Comparison of ENCODE assay signal across 24 mouse cellular contexts in the genomic region with DNA sequence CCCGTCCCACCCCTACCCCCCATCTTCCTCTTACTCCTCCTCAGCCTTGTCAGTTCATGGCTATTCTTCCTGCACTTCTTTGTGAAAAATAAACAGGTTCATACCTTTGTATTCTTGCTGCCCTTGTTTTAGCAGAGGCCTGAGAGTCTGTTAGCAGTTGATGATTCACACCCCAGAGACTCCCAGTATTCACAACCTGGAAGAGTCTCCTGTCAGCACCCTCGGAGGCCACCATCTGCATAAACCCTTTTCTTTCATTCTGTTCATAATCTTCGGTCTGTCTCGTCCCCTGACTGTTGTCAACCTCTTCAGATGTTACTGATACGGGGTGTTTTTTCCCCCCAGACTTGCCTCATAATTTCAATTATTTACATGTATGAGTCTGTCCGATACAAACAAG.
A peak's percentile ranks its signal among the peaks of the same experiment; 100 is the strongest.
DNase-seq lines count a peak whose midpoint lies in the region; ATAC-seq lines count a peak whose summit lies in the region.
"Had no signal": no experiment of that assay in that cellular context is flagged by ENCODE, and none has a peak within 500 bp of the region (broad histone marks: within the 10 kb centered on the region; RNA-seq: fewer than 3 reads in every experiment).

No protein-coding gene starts in this region.

- 73% methylated on average over 6 of the region's 6 CpGs for WGBS in heart, embryonic 13.5 days
- WGBS in heart, embryonic 12.5 days, result 69% methylated on average over 6 of the region's 6 CpGs
- 84% methylated on average over 6 of the region's 6 CpGs for WGBS in limb, embryonic 13.5 days
- WGBS in limb, embryonic 10.5 days, result 88% methylated on average over 6 of the region's 6 CpGs

- ATAC-seq in heart, embryonic 13.5 days (ENCODE audit: extremely low read depth, insufficient number of reproducible peaks, low FRiP score, low TSS enrichment), result no peak
- no peak for ATAC-seq in heart, embryonic 12.5 days (ENCODE audit: insufficient number of reproducible peaks, low FRiP score)
- no peak for ATAC-seq in limb, embryonic 13.5 days (ENCODE audit: low FRiP score, low read depth)
- ATAC-seq: forebrain, embryonic 13.5 days; inflammation-experienced regulatory T-cells, adult 6 months had no signal

- H3K36me3 ChIP-seq in heart, embryonic 13.5 days, result no peaks in the 10 kb centered on the region
- H3K36me3 ChIP-seq in heart, embryonic 12.5 days, result no peaks in the 10 kb centered on the region
- no peaks in the 10 kb centered on the region for H3K36me3 ChIP-seq in limb, embryonic 13.5 days
- H3K36me3 ChIP-seq in limb, embryonic 10.5 days, result no peaks in the 10 kb centered on the region
- H3K36me3 ChIP-seq: hindbrain, embryonic 13.5 days; liver, embryonic 15.5 days; midbrain, embryonic 12.5 days; neural tube, embryonic 13.5 days had no signal

- H3K27me3 ChIP-seq in heart, embryonic 13.5 days (replicated peaks), result no peaks in the 10 kb centered on the region
- no peaks in the 10 kb centered on the region for H3K27me3 ChIP-seq in heart, embryonic 12.5 days (replicated peaks)
- H3K27me3 ChIP-seq in limb, embryonic 13.5 days, result no peaks in the 10 kb centered on the region
- no peaks in the 10 kb centered on the region for H3K27me3 ChIP-seq in limb, embryonic 10.5 days (ENCODE audit: low read depth, poor library complexity, severe bottlenecking)
- H3K27me3 ChIP-seq: forebrain, embryonic 13.5 days; hindbrain, embryonic 13.5 days; liver, embryonic 15.5 days; midbrain, embryonic 12.5 days; neural tube, embryonic 13.5 days had no signal

- H3K9me3 ChIP-seq in heart, embryonic 13.5 days, result no peaks in the 10 kb centered on the region
- H3K9me3 ChIP-seq in heart, embryonic 12.5 days (replicated peaks), result no peaks in the 10 kb centered on the region
- no peaks in the 10 kb centered on the region for H3K9me3 ChIP-seq in limb, embryonic 13.5 days
- no peaks in the 10 kb centered on the region for H3K9me3 ChIP-seq in limb, embryonic 10.5 days (replicated peaks)
- H3K9me3 ChIP-seq: forebrain, embryonic 13.5 days; hindbrain, embryonic 13.5 days; liver, embryonic 15.5 days; midbrain, embryonic 12.5 days; neural tube, embryonic 13.5 days had no signal

- 0 out of 2 replicates have a peak overlapping the region, but pooled peaks have one; percentile 59 for H3K27ac ChIP-seq in heart, embryonic 13.5 days (replicated peaks)
- H3K27ac ChIP-seq in heart, embryonic 12.5 days (ENCODE audit: poor library complexity, severe bottlenecking), result no peak overlapping the region
- peak overlapping the region; percentile 48; the same call in 1 of the 2 replicates for H3K27ac ChIP-seq in limb, embryonic 13.5 days
- no peak overlapping the region for H3K27ac ChIP-seq in limb, embryonic 10.5 days
- H3K27ac ChIP-seq: liver, embryonic 15.5 days; midbrain, embryonic 12.5 days; neural tube, embryonic 13.5 days had no signal

- peak; percentile 43 for DNase-seq in cerebellum, adult 9-11 months
- DNase-seq in cerebellum, postnatal 14 days, result no peak
- no peak for DNase-seq in limb, embryonic 10.5 days (ENCODE audit: low spot score)
- DNase-seq in 3T3-L1 (ENCODE audit: low read depth, low spot score), result peak; percentile 48
- DNase-seq in kidney, postnatal 36 days, result no peak
- DNase-seq: cerebellum, adult 11-12 months; gastrocnemius, postnatal 25 days; heart, adult 18-20 months; kidney, adult 11 months; kidney, postnatal 14 days; lung, postnatal 14 days; thymus, adult 2 months; thymus, postnatal 36 days had no signal

- no peak overlapping the region for H3K9ac ChIP-seq in heart, embryonic 13.5 days
- H3K9ac ChIP-seq in heart, embryonic 12.5 days, result no peak overlapping the region
- no peak overlapping the region for H3K9ac ChIP-seq in limb, embryonic 13.5 days
- H3K9ac ChIP-seq: forebrain, embryonic 13.5 days; hindbrain, embryonic 13.5 days; liver, embryonic 15.5 days; lung, embryonic 14.5 days; midbrain, embryonic 12.5 days; neural tube, embryonic 13.5 days had no signal

- H3K4me1 ChIP-seq in heart, embryonic 13.5 days, result peaks cover 51% of the 10 kb centered on the region
- peaks cover 51% of the 10 kb centered on the region for H3K4me1 ChIP-seq in heart, embryonic 12.5 days (replicated peaks)
- H3K4me1 ChIP-seq in limb, embryonic 13.5 days, result peaks cover 37% of the 10 kb centered on the region
- peaks cover 28% of the 10 kb centered on the region for H3K4me1 ChIP-seq in limb, embryonic 10.5 days

- H3K4me2 ChIP-seq in heart, embryonic 13.5 days, result no peak overlapping the region
- no peak overlapping the region for H3K4me2 ChIP-seq in heart, embryonic 12.5 days
- no peak overlapping the region for H3K4me2 ChIP-seq in limb, embryonic 13.5 days (replicated peaks)
- H3K4me2 ChIP-seq: forebrain, embryonic 13.5 days; hindbrain, embryonic 13.5 days; liver, embryonic 15.5 days; lung, embryonic 14.5 days; midbrain, embryonic 12.5 days; neural tube, embryonic 13.5 days had no signal

- no peak overlapping the region for H3K4me3 ChIP-seq in heart, embryonic 13.5 days
- H3K4me3 ChIP-seq in heart, embryonic 12.5 days, result no peak overlapping the region
- no peak overlapping the region for H3K4me3 ChIP-seq in limb, embryonic 13.5 days
- H3K4me3 ChIP-seq in limb, embryonic 10.5 days, result no peak overlapping the region
- H3K4me3 ChIP-seq: forebrain, embryonic 13.5 days; hindbrain, embryonic 13.5 days; liver, embryonic 15.5 days; midbrain, embryonic 12.5 days; myocyte; neural tube, embryonic 13.5 days had no signal

Comparison
In these comparisons a context has a peak if more than half of its experiments do, and no peak if none do; other contexts are left out.
1. DNase-seq: peak in cerebellum, adult 9-11 months (single experiment) and 3T3-L1 (single experiment); none in cerebellum, postnatal 14 days (0 of 2), limb, embryonic 10.5 days (single experiment) and kidney, postnatal 36 days (0 of 2).
2. H3K27ac ChIP-seq: peak in heart, embryonic 13.5 days (single experiment) and limb, embryonic 13.5 days (single experiment); none in heart, embryonic 12.5 days (single experiment) and limb, embryonic 10.5 days (single experiment).